Mouse (Mus musculus) telencephalon, adult 2 months (tissue): ENCODE measurements around the gene Galm.
"Not testable (repeated sequence)": the region's sequence is repeated elsewhere in the genome, so short reads cannot be mapped to it uniquely, and the experiment has no call there.

Experiments used
- DNase-seq: peaks from one replicate; pipeline ENCODE4 v3.0.0-alpha.2; 2011; ENCODE audit warnings: low read depth, low spot score

Gene Galm

DNA sequence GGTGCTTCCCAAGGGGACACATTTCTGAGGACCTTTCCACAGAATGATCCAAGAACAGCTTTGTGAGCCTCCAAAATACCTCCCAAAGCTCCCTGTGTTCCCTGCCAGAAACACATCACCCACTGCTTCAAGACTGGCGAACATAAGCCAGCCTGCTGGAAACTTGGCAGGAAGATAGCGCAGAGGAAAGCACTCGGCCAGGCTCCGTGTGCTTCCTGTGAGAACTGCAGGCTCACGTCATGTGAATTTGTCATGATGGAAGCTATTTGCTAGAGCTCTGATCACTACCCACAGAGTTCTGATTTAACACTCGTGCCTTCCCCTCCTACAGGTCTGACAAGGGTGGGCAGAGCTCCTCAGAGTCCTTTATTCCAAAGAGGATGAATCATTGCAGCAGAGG is 38.5 kb downstream of the Galm start:
- DNase-seq = peak; percentile 96

DNA sequence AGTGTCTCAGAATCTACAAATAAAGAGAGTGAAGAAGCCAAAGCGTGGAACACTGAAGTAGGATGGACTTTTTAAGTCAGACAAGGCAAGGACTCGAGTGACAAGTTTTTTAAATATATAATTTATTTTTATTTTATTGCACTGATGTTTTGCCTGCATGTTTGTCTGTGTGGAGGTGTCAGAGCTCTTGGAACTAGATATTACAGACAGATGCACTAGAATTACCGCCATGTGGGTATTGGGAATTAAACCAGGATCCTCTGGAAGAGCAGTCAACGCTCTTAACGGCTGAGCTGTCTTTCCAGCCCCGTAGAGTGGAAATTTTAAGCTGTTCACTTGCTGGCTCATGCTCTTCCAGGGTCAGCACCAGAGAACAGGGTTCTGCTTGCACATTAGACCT is 39.1 kb downstream of the Galm start:
- peak; percentile 53 for DNase-seq

DNA sequence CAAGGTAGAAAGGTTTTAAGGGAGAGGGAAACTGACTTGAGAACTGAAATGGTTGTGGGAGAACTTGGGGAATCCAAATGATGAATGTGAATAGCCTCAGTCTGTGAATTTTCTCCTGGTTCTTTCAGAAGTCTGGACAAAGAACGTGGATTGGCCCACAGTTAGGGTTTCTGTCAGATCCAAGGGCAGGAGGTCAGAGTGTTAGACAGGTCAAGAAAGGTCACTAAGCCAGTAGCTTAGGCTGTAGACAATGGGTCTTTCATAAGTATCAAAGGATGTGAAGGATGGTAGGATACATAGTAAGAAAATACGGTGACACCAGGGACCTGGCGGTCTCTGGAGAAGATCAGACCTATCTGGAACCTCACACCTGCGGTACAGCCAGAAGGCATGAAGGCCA is 40.2 kb downstream of the Galm start:
- DNase-seq = no peak

DNA sequence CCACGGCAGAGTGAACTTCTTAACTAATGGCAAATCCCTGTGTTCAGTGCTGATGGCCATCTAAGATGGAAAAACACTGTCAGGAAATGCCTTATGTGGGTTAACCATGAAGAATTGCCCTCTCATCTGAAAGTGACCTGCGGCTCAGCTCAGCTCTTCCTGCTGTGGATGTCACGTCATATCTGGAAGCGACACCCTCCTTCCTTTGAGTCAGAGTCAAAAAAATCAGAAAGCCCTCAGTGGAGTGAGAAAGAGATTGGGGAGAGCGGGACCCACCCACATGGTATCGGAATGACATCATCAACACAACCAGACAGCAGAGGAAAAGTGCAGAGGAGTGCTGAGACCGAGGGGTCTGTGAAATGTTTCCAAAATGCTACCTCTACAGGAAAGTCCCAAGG is 40.6 kb downstream of the Galm start:
- peak; percentile 60 for DNase-seq

DNA sequence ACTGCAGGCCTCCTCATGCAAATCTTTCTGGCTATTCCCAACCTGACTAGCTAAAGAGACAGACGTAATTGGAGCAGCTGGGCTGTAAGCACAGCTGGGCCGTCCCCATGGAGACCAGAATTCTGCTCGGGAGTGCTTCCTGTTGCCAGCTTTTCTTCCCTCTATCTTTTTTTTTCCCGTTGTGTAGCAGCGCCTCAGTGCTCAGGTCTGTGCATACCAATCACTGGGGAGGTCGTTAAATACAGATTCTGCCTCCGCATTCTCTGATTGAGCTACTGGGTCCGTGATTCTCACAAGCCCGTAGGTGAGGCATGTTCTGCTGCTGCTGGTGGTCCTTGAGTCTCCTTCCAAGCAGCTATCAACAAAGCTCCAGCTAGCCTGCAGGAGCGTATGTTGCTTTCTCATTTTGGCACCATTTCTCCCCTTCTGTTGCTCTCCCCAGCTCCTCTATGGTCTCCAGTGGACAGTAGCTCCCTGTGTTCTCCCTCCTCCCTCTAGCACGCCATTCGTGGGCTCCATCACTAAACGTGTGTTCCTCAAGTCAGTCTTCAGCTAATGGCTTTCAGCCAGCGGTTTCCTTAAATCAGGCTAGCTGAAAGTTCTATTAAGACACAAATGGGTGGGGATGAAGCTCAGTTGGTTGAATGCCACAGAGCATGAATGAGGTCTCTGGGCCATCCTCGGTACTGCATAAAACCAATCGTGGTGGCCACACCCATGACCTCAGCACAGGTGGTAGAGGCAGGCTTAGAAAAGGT is 41.3 kb downstream of the Galm start:
- DNase-seq = peak; percentile 85

DNA sequence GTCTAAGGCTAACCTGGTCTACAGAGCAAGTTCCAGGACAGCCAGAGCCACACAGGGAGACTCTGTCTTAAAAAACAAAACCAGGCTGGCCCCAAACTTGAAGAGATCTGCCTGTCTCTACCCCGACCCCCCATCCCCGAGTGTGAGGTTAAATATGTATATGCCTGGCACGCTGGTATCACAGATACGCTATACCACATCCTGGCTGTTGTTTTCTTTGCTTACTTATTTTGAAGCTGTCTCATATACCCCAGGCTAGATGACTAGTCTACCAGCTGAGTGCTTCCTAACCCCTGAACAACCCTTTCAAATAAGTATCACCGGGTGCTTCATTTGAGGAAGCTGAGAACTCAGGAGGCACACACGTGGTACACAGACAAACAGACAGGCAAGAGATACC is 42.5 kb downstream of the Galm start:
- DNase-seq = no peak

DNA sequence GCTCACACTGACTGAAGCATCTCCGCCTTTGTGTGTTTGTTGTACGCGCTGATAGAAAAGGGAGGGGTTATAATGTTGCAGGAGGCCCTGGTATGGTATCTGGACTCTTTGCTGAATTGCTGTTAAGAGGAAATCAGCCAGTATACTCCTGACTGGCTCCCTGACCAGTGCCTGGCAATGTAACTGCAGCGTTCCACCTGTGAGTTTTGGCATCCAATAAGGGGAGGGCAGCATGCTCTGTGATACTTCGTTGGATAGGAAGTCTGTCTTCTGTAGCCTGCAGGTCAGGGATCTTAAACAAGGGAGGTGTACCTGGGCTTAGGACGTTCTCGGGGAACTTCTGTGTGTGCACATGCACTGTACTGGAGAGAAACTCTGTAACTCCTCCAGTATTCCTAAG is 43.7 kb downstream of the Galm start:
- no peak for DNase-seq

DNA sequence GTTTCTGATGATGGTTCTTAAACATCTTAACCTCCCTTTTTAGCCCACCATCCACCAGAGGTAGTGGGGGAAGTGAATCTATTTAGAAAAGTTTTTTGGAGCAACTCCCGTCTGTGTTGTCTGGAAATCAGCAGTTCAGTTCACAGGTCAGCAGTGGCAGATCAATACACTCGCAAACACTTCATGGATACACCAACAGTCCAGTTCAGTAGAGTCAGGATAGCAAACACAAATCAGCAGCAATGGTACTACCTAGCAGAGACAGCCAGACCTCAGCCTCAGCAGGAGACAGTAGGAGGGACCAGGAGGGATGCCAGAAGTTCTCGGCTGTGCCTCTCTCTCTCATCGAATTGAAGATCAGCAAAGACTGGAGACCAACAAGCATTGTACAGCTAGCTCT is 44.7 kb downstream of the Galm start:
- no peak for DNase-seq

DNA sequence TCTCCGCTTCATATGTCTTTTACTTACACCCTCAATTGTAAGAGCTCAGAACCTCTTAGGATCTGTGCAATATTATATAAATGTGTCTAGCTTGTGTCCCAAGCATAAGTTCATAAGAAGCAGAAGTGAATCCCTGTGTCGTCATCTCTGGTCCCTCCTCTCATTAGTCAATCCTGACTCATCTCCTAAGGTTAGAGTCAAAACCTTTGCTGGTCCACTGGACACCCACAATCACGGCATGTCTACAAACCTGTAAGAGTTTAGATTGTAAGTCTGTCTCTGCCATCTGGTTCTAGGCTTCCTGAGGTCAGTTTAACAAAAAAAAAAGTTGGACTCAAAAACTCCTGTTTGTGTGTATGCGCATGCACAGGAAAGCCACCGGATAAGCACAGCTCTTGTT is 45.5 kb downstream of the Galm start:
- DNase-seq = no peak

DNA sequence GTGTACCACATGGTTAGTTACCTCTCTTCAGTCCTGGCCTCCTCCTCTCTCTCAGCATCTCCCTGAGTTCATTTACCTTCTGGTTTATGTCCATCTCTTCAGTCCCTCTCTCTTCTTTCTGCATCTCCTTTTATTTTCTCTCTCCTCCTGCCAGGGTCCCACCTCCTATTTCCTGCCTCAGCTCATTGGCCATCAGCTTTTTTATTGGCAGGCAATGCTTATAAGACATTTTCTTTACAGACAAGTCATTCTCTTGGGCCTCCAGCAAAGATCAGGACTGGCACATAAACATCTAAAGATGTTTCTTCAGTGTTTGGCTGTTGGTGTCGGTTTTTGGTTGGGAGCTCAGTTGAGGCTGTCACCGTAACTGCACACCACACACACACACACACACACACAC is 46.4 kb downstream of the Galm start:
- no peak for DNase-seq

DNA sequence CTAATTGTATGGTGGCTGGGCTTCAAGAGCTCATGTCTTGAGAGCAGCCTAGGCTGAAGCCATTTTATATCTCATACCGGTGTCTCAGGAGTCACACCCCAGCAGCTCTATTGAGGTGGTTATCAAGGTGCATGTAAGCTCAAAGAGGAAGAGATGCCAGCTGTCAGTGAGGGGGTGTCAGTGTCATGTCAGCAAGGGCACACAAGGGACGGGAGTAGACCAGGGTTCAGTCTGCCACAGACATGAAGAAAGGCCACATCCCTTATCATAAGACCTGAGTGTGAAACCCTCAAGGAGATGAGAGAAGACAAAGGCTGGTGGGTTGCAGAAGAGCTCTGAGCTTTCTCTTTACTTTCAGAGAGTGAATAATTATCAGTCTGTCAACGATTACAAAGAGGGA is 46.9 kb downstream of the Galm start:
- DNase-seq = no peak

DNA sequence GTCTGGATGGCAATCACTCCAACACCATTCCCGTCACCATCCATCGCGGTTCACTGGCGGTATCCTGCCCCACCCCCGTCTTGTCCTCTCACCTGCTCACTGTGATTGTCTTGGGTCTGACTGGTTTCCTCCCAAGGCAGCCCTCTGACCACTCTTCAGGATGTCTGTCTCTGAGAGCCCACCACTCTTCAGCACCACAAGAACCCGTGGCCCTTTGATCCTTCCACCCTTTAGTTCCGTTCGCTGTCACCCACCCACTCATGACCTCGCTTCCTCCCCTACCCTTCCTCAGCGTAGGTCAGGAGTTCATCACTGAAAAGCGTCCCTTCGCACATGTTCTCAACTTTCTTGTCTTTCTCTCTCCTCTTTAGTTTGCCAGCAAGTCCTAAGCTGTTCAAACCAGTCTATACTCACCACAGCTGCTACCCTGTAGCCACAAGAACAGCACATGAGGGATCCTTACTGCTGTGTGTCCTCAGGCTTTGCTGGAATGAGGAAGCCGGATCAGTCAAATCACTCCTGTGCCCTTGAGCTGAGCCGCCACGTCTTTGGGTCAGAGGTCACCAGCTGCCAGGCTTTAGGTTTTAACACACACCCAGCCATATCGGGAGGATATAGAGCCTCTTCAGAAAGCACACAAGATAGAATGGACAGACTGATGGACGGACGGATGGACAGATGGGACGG is 47.6 kb downstream of the Galm start:
- no peak for DNase-seq

DNA sequence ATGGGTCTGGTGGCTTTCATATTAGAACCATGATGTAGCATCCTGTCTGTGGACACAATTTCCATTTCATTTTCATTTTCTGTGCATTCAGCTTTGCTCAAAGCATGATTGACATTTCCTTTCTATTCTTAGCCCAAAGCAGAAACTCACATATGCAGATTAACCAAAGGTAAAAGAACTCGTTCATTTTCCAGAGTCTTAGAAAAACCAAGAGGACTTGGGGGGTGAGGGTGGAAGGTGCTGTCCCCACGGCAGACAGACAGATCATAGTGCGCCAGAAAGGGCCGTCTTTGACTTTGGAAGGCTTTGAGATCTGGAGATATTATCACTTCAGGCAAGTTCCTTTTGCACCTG is 48.1 kb downstream of the Galm start:
- DNase-seq = no peak

DNA sequence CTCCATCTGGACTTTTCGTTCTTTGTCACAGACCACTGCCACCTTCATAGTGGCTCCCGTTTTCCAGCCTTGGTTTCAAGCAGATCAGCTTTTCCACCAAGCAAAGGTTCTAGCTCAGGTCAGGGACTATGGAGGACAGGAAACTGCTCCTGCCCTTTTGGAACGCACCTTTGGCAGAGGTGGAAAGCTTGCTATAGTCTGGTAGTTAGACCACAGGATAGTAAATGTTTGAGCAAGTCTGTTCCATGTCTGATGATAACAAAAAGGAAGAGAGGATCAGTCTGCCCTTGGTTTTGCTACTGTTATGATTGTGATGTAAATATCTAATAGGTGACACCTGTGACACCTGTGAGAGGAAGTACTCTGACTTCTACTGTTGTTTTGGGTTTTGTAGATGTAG is 48.7 kb downstream of the Galm start:
- no peak for DNase-seq

DNA sequence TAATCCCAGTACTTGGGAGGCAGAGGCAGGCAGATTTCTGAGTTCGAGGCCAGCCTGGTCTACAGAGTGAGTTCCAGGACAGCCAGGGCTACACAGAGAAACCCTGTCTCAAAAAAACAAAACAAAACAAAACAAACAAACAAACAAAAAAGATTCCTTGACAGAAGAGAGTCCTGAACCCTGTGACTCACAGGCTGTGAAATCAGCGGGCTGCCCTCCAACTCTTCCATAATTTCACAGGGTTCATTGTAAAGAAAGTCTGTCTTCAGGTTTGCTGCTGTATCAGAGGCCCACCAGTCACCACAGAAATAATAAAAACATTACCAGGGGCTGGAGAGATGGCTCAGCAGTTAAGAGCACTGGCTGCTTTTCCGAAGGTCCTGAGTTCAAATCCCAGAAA is 51.6 kb downstream of the Galm start:
- DNase-seq = not testable (repeated sequence)

DNA sequence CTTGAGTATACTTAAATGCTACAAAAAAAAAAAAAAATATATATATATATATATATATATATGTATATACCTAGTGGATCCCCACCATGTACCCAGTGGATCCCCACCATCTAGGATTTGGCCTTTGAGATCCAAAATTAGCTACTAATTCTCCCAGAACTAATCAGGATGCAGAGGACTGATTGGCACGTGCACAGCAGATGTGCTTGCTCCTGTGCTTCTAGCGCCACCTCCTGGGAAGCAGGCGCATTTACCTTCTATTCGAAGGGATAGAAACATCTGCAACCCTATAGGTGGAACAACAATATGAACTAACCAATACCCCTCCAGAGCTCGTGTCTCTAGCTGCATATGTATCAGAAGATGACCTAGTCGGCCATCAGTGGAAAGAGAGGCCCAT is 52.7 kb downstream of the Galm start:
- peak; percentile 51 for DNase-seq

DNA sequence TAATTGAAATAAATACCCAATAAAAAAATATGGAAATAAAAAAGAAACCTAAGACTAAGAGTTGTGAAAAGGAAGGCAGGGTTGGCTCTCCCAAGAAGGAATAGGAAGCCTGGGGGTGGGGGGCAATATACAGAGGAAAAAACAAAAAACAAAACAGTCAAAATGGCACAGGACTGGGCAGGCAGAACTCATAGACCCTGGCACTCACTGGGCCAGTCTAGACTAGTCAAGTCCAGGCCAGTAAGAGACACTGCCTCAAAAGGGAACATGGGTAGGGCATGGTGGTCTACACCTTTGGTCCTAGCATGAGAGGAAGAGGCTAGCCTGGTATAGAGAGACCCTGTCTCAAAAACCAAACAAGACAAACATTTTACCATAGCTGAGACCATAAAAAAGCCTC is 53.2 kb downstream of the Galm start:
- no peak for DNase-seq

DNA sequence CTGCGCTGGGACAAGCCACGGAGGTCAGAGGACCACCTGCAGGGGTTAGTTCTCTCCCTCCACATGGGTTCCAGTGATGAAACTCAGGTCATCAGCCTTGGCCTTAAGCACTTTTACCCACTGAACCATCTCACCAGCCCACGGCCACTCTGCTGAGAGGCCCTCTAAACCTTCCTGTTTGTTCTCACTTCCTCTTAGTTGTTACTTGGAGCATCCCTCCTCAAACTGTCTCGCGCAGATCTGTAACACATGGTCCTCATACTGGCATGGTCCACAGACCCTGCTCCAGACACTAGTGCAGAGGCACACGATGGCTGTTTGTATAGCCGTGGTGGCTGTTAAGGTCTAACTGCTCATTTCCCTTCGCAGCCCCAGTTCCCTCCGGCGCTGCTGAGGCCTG is 56.3 kb downstream of the Galm start:
- no peak for DNase-seq

DNA sequence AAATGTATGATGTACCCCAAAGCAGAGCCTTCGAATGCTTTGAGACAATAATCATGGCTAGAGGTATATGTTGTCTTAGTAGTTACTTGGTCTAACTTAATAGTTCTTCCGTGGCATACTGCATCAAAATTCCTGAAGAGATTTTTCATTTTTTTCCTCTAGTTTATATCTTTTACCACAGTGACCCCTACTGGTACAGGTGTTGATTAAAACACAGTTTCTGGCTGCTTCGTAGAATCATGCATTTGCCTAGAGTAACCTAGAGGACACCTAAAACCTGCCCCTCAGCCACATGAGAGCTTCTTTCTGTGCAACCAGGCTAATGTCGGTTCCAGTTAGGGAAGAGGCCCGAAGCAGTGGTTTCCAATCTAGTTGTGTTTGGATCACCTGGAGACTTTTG is 65.8 kb downstream of the Galm start:
- DNase-seq = peak; percentile 24

DNA sequence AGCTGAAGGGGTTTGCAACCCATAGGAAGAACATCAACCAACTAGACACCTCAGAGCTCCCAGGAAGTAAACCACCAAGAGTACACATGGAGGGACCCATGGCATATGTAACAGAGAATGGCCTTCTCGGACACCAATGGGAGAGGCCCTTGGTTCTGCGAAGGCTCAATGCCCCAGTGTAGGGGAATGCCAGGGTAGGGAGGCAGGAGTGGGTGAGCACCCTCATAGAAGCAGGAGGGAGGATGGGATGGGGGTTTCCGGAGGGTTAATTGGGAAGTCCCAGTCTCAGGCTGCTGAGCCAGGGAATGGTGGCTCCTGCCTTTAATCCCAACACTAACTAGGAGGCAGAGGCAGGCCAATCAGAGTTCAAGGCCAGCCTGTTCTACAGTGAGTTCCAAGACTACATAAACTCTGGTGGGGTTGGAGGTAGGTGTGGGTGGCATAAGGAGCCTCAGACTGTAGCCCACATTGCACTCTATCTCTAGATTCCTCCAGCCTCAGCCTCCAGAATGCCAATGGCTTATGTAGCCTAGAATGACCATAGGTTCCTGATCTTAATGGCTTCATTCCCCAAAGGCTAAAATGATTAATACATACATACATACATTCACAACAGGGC is 72.0 kb downstream of the Galm start:
- DNase-seq = no peak

DNA sequence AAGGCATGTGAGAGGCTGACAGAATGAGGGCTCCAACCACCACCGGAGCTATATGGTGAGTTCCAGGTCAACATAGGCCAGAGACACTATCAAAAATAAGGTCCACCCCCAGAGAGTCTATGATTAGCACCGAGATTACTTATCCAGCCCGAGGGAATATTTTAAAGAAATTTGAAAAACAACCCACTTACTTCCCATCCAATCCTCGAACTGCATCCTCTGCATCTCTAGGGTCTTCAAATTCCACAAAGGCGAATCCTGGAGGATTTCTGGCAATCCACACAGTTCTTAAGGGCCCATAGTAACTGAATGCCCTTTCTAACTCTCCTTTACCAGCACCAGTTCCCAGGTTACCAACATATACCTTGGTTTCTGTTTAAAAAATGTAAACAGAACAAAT is 78.4 kb downstream of the Galm start:
- DNase-seq = no peak

DNA sequence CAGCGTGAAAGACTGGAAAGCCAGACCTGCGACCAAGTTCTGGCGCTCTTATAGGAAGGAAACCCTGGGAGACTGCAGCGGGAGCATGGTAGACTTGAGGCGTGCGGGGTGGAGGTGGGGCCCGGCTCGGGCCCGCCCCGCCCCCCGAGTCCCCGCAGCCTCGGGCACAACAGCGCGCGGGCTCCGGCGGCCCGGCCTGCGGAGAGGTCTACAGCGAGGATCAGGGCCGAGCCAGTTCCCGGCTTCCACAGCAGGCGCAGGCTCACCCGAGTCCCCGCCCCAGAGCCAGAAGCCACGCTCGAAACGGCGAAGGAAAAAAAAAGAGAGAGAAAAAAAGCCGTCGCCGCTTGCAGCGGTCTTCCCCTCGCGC is 79.0 kb downstream of the Galm start:
- no peak for DNase-seq
